Mouse (Mus musculus) heart, postnatal 0 days (tissue): ENCODE measurements at regions not wholly inside any gene's neighbourhood (a gene's known extent, or its start where the extent isn't known, plus 50 kb on each side); places are given as distances from the start of the nearest gene placed in this dataset.

ENCODE experiments used
- CTCF ChIP-seq: IDR thresholded peaks from 2 replicates; pipeline ENCODE4 v1.5.1; 2016; ENCODE audit warnings: antibody characterized with exemption, control low read depth, low read depth
- EP300 ChIP-seq: IDR thresholded peaks from 2 replicates; pipeline ENCODE4 v1.6.1; 2016; ENCODE audit warnings: antibody characterized with exemption, low read depth

DNA sequence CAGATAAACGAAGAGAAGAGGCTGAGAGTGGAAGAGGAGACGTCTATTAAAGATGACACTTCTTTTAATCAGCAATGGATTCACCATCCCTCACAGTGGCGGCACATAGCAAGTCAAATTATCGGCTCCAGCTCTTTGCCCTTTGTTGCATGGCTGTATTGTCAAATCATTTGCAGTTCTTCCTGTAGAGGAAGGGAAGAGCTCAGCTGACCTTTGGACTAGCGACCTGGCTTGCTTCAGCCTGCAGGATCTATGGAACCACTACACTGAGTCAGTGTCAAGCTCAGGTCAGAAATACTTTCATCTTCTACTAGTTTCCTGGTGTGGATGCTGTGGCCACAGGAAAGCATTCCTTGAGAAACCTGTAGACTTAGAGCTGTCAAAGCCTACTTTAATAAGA lies 450.4 kb upstream of the Cited2 start:
- no peak for TF ChIP-seq CTCF
- no peak for TF ChIP-seq EP300
